Mouse (Mus musculus): ENCODE results near the gene Ltbp3.

- TF ChIP-seq CTCF (IDR thresholded peaks at IDR 0.05; ENCODE audit: control insufficient read depth, insufficient read depth, low read length) (no peak), POLR2A (IDR thresholded peaks at IDR 0.05; ENCODE audit: borderline replicate concordance, control insufficient read depth, low read depth, low read length) (no peak)
Observed at GRCm38 (mm10) chr19:5778312-5778711, 37.6 kb downstream of the Ltbp3 start.
